Mouse (Mus musculus) urinary bladder, adult 18-20 months (tissue): ENCODE data around the gene Yap1.

Source experiments
- DNase-seq, 2 experiments: peaks; one replicate each; pipeline ENCODE4 v3.0.0; 2022; ENCODE audit warnings: low spot score in 2 of 2, mixed read lengths in 2 of 2

The Yap1 gene

DNA sequence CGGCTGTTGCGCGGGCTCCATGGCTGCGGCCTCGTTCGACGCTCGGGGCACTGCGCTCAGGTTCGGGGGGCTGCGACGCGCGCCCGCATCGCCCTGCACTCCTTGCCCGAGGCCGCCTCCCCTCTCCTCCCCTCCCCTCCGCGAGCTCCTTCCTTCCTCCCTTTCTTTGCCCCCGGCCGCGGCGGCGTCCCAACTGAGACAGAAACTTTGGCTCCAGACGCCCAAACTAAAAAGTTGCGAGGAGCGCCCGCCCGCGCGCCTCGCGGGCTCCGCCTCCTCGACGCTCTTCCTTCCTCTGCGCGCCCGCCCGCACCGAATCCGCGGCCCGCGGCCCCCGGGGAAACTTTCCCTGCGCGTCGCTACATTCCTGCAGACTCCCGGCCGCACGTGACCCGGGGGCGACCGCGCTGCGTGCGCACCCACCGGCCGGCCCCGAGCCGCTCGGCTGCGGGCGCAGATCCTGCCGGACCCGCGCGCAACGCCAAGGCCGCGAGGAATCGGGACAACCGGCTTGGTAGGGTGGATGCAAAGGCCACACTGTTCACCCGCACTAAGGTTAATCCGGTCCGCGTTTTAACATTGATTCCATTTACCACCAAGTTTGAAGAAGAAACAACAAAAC is at the start of gene Yap1:
Gene Yap1 (minus strand): TSS at position 227 of the 622 bp plus-strand sequence.
- peak; percentile 85 to 87 for DNase-seq

DNA sequence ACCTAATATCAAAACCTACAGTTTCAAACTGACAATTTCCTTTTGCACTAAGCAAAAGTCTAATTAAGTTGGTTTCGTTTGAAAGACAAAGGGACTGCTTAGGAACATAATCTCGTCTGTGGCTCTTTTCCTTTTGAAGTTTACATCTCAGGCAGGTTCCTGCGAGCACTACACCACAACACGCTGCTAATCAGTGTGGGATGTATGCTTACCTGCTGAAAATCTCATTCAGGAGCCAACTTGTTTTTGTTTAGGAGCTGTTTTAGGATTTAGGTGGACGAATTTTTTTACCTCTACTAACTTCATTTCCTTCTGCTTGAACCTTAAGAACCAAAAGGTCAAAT is 38.6 kb upstream of the Yap1 start:
- no peak for DNase-seq

DNA sequence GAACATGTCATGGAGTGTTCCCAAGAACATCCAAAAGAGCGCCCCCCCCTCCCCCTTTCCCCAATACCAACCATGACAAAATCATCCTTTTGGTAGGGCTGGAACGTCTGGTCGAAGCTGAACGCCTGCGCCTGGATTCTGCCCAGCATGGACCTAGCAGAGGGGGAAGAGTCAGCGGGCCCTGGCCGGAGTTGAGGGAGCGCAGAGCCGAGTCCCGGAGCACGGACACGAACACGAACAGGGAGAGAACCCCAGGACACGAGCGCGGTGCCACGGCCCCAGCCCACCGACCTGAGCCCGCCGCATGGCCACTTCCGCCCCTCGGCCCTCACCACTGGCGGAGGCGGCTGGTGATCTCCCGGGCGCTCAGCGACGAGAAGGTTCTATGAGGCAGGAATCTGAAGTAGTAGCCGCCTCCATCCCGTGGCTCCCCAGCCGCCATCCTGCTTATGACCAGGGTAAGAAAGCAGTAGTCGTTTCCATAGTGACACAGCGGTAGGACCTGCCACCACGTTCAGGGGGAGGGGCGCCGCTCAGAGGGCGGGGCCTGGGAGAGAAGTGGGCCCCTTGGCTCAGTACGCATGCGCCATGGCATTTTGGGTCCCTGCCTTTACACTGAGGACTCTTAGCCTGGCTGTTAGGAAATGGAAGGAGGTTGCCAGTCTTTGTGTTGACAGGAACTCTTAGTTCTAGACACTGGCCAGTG is 38.1 kb upstream of the Yap1 start, which contains the start of gene Cfap300:
Gene Cfap300 (minus strand): TSS at position 486 of the 706 bp plus-strand sequence.
- peak; percentile 92 to 93 for DNase-seq

DNA sequence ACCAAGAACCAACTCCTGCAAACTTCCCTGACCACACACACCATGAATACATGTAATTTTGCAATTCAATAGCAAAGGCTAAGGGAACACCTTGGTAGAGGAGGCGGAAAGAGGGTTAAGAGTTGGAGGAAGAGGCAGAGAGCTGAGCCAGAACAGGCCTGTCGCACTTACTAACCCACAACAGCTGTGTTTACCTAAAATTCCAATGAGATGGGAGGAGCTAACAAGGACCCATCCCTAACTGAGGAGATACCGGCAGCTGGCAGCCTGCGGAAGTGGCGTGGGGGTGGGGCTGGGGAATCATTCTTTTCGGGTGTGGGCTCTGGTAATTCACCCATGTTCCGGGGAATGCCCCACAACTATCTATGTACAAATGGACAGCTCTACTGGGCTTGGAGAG is 31.1 kb upstream of the Yap1 start:
- DNase-seq = no peak

DNA sequence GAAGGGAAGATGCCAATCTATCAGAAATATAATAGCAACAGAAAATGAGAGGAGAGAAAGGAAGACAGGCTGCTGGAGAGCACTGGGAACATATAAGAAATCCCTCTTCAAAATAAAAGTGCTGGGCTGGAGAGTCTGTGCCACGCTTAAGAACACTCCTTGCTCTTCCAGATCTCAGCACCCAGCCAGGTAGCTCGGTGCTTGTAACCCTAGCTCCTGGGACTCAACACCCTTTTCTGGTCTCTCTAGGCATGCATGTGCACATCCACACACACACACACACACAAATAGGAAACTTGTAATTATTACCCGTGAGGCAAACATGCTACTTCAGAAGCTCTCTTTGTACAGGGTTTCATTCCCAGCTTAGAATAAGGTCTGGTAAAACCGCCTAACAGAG is 30.7 kb upstream of the Yap1 start:
- DNase-seq = no peak

DNA sequence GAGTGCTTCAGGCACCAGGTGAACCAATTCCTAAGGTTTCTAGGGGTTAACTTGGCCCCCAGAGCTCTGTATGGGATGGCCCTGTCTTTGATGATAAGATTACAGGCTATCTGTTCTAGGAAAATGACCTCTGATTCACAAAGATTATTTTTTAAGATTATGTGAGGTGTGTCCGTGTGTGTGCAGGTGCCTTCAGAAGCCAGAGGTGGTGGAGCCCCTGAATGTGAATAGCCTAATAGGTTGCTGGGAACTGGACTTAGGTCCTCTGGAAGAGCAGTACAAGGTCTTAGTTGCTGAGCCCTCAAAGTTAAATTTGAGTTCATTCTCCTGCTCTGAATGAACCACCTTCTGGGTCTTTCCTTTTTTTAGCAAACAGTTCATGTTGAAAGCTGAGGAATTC is 29.7 kb upstream of the Yap1 start:
- no peak for DNase-seq

DNA sequence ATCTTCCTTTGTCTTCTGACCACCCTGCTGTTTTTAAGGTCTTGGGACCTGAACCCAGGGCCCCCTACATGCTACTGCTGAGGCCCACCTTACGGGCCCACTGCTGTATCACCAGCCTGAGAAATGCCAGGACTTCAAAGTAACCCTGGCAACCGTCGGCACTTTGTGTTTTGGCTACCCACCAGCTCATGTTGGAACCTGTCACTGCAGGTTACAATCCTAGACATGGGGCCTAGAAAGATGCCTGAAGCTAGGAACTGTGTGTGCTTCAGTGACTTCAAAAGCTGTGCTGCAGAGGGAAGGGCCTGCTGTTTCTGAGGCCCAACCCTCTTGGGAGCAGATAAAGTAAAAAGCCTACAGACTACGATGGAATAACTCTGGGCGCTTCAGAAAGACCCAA is 28.5 kb upstream of the Yap1 start:
- no peak for DNase-seq

DNA sequence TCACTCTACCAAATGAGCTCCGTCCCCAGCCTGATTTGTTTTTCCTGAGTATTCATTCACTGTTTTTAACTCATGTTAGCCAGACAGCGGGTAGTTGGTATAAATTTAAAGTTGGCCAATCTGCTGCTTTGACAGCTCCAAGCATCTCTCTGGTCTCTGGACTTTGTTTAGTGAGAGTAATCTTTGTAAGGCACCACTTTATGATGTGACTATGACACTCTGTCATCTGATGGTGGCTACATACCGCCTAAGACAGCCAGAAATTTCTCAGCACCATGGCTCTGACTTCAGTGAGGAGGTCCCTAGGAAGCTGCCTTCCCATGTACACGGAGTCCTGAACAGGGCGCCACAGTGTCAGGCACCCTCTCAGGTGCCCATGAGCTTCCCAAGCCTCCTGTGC is 14.2 kb upstream of the Yap1 start:
- no peak for DNase-seq

DNA sequence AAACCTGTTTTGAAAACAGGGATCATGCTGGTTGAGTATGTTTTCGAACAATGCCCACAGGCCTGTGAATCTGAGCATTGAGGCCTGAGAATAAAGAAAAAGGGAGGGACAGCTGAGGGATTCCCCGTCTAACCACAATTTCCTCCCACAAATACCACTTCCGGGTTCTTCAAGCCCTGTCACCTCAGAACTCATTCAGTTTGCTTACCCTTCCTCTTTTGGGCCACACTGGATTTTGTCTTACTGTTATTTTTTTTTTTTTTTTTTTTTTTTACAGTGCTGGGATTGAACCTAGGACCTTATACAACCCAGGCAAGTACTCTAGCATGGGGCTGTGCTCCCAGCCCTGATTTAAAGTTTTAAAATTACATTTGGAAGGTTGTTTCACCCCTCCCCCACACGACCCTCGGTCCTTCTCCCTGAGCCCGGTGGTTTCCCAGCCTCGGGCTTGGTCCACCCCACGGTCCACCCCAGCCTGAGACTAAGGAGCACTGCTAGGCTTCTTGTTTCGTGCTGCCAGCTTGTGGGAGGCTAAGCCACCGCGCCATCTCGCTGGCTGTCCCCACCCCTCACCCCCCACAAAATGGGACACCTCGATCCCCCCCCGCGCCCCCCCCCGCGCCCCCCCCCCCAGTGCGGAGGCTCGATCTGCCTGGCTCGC is 13.0 kb upstream of the Yap1 start:
- no peak for DNase-seq

DNA sequence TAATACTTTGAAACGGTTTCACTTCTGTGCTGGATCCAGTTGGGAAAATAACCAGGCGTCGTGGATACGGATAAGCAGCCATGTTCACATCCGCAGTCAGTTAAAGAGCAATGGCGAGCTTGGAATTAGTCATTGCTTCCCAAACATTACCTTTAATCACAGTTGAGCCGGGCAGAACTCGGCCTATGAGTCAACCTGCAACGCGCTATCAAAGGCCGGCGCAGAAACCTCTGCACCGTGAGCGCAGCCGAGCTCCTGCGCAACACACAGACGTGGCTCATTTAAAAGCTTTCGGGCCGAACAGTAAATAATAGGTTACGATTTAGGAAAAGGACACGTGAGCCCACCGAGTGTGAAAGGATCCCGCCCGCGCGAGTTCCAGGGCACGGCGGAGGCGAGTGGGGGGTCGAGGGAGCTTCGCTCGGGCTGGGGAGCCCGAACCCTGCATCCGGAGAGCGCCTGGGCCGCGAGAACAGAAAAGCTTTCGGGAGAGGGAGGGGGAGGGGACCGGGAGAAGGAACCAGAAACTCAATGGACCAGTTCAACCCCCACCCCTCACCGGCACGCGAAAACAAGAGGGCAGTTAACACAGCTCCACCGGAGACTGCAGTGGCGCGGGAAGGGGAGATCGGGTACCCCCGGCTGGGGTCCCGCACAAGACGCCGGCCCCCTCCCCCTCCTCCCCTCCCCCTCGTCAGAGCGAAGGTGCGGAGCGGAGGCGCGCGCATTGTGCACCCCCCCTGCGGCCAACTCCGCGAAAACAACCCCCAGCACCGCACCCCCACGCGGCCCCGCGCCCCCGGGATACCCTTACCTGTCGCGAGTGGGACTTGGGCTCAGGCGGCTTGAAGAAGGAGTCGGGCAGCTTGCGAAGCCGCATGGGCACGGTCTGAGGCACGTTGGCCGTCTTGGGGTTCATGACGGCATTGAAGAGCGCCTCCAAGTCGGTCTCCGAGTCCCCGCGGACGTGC is 810 bp downstream of the Yap1 start:
- DNase-seq = peak; percentile 64 to 83

DNA sequence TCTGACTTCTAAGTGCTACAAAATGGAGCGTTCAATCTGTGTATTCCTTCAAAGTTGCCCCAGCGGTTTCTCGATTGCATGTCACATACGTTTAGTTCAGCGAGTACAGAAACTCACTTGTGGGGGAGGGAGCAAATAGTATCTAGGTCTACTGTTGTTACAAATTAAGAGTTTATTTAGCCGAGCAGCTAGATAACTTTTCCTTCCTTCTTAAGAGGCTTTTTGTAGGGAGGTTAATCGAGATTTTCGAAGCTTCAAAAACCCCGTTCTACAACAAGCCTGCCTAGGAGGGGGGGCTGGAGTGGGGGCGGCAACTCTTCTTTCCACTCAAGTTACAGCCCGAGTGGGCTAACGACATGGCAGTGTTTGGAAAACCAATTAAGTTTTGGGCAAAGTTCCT is 1.6 kb downstream of the Yap1 start:
- no peak for DNase-seq

DNA sequence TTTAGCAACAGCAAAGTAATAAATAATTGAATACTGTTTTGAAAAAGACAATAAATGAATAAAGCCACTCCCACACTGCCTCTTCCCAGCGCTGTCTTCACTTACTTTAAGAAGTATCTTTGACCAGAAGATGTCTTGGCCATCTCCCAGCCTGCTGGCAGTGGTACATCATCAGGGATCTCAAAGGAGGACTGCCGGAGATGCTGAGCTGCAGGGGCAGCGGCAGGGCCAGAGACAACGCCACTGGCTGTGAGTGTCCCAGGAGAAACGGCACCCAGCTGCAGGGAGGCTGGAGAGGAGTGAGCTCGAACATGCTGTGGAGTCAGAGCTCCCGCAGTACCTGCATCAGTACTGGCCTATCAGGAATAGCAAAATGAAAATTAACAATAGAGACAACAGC is 3.0 kb downstream of the Yap1 start:
- no peak for DNase-seq

DNA sequence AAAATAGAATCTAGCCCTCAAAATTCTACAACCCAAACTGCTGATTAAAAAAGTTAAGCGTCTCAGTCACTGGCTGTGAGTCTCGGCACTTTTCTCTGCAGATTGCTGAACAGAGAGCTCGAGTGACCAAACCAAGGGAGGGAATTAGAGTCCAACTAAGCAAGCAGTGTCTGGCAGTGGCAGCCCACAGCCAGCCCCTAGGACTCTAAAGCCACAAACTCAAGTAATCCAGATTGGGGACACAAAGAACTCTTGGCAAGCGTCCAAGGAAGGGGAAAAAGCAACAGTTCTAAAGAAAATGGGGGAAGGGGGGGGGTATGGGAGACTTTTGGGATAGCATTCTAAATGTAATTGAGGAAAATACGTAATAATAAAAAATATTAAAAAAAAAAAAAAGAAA is 10.1 kb downstream of the Yap1 start:
- no peak for DNase-seq

DNA sequence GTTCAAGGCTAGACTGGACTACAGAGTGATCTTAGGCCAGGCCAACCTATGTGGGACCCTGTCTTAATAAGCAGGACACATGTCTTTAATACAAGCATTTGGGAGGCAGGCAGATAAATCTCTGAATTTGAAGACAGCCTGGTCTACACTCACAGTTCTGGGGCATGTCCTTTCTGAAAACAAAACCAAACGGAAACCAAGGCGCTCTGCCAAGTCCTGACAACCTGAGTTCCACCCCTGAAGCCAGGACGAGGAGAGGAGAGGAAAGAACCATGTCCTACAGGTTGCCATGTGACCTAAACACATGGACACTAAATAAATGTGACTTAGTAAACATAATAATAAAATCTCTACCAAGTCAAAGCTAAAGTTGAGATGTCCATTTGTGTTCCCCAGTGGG is 11.7 kb downstream of the Yap1 start:
- no peak for DNase-seq

DNA sequence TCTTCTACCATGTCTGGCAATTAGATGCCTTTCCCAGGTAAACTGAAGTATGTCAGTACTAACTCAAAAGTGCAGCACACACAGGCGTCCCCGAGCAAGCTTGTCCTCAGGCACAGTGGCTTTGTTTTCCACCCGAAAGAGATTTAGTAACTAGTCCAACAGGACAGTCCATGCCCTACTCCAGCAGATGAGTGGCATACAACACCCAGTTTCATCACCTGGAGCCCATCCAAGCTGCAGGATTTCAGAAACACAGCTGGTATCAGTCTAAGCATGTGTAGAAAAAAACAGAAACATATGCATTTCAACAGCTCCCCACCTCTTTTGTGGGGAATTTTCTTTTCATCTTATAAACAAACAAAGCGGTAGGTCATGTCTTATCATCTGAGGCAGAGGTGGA is 13.5 kb downstream of the Yap1 start:
- DNase-seq = no peak

DNA sequence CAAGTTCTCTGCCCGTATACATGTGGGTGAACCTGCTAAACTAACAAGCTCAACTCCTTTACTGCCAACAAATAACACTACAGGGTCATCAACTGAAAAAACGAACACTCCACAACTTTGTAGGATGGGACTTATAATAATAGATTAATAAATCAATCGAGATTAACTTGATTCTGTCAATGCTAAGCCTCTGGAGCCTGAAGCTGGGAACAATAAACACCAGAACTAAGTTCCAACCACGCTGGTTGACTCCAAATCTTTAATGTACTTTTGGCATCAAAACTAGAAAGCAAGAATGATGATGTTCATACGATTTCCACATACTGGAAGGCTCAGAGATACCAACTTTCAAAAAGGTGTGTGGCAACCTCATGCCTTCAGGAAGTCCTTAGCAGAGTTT is 17.3 kb downstream of the Yap1 start:
- DNase-seq = no peak

DNA sequence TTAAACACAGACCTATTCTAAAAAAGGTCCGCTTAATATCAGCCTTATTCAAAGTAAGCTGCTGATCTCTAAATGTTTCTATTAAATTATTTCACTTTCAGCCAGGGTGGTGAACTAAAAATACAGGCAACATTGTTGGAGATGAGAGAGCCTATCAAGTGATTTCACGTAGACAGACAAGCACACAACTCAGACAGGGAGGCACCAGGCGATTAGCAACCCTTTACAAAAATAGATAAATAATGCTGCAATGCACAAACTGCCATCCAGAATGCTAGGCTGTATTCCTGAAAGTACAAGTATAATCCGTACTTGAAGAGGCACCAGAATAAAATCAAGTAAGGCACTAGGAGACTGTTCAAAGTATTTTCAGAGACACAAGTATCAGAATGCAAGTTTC is 20.1 kb downstream of the Yap1 start:
- no peak for DNase-seq

DNA sequence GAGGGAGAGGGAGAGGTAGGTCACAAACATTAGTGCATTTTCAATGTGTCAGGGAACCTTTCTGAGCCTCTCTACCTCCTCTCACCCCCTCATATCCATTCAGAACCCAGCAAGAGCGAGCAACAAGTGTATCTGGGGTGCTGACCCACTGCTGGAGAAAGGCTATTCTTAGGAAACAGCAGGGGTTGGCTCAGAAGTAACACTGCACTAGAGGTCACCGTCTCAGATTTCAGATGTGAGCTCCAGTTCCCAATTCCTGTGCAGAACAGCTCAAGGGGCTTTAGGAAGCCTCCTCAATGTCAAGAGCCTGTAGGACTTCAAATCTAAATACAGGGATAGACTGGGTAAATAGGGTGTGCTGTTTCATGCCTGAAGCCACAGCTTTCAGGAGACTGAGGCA is 20.7 kb downstream of the Yap1 start:
- no peak for DNase-seq

DNA sequence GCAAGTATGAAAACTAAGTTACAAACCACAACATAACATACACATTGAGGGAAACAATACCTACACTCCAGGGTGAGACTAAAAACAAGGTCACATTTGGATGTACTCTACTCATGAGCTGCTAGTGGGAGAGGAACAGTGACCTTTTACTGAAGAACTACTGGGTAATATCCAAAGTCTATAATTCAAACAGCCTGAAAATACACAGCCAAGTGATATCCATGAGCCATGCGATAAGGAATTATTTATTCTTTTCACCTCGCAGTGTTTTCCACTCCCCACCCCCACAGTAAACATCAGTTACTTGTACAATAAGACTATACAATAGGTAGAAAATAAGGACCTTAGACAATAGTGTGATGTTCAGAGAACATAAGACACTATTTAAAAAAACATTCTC is 24.2 kb downstream of the Yap1 start:
- no peak for DNase-seq

DNA sequence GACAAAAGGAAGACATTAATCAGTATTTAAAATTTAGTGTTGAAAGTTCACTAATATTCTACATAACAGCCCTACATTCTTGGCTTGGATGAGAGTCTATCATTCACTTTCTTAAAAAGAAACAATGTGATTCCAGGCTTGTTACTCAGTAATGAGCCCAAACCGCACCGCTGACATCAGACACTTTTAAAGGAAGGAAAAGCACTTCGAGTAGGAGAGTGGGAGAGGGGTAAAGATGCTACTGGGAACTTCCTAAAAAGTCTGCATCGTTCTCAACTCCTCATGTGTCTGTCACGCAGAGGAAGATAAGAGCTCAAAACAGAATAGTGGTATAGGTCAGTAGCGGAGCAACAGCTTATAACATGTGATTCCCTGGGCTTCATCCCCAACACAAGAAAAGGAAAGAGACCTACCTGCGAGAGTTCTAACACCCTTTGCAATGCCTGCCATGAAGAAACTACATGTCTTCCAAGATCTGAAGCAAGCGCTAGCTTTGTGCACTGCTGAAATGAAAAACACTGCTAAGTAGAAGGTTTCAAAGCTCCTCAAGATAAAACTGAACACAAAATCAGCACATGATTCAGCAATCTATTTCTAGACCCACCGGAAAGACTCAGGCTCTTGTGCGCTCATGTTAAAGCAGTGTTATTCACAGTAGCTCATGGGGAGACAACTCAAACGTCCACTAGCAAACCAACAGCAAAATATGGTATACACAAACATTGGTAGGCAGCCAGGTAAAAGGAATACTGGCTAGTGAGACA is 25.1 kb downstream of the Yap1 start:
- no peak for DNase-seq

DNA sequence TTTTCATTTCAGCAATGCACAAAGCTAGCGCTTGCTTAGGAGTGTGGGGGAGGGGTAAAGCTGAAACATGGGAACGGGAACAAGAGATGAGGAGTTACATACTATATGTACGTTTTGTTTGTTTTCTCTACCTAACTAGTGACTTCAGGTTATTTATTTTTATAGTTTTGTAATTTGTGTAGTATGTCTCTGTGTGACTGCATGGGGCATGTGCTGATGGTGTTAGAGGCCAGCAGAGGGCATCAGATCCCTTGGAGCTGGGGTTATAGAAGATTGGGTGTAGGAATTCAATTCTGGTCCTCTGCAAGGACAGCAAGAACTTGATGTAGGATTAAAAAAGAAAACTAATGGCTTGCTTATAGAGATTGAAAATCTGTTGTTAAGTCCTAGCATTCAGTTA is 25.9 kb downstream of the Yap1 start:
- DNase-seq = no peak
